Mouse (Mus musculus): Measurements from ENCODE around the gene Gm21411. TPM values are rescaled to one million over a fixed set of nuclear protein-coding genes. Genes with fewer than 3 reads are reported as not detected.
"Not testable (repeated sequence)": the region's sequence is repeated elsewhere in the genome, so short reads cannot be mapped to it uniquely, and the experiment has no call there.

Gm21411 gene
- 0.34 TPM in 1 of 2 replicates, not detected in the other for polyA plus RNA-seq (2014; fragmentation: Nextera tagmentation; extraction: Ambion mirVana)

DNA sequence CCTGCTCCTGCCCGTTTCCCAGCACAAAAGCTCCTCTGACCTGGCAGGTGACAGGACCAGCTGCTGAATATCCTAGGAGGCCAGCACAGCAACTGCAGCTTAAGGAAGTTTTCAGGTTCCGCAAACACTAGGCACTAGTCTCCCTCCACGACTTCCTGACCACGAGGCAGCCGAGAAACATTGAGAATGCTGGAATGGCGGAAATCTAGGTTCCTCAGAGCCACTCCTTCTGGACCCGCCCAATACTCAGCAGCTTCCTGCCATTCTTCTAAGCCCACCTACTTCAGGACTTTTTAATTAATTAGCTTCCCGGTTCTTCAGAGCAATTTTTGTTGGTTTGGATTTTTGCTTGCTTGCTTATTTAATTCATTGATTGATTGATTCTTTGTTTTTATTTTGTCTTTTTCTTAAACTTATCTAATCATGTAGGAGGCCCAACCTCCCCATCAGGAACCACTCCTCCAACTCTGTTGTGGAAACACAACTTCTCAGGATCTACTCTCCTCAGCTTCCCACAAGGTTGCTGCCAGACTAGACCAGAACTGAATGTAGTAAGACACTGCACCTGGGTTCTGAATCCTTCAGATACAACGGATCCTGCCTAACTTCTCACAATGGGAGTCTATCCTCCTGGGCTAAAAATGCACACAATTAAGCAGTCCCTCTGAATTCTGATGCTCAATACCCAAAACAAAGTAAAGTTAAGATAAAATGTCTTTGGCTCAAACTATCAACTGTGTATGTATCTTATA is at the start of gene Gm21411:
TSS of gene Gm21411 (minus strand) at position 205 of the 752 bp plus-strand sequence.
- DNase-seq (ENCODE audit: low spot score); ATAC-seq (replicated peaks; ENCODE audit: low FRiP score); H3K27ac ChIP-seq (ENCODE audit: low read depth, low read length); H3K27me3 ChIP-seq (replicated peaks; ENCODE audit: control insufficient read depth, insufficient read depth, low read length); H3K4me1 ChIP-seq (replicated peaks; ENCODE audit: control insufficient read depth, insufficient read depth, low read length); H3K36me3 ChIP-seq (ENCODE audit: control insufficient read depth, insufficient read depth, low read length); H3K4me3 ChIP-seq (ENCODE audit: low read depth, low read length); H3K9ac ChIP-seq (ENCODE audit: low read depth, low read length); H3K4me2 ChIP-seq; H3K9me3 ChIP-seq (ENCODE audit: control insufficient read depth, low read length): not testable (repeated sequence)
- WGBS, result 63% methylated on average over 9 of the region's 9 CpGs

DNA sequence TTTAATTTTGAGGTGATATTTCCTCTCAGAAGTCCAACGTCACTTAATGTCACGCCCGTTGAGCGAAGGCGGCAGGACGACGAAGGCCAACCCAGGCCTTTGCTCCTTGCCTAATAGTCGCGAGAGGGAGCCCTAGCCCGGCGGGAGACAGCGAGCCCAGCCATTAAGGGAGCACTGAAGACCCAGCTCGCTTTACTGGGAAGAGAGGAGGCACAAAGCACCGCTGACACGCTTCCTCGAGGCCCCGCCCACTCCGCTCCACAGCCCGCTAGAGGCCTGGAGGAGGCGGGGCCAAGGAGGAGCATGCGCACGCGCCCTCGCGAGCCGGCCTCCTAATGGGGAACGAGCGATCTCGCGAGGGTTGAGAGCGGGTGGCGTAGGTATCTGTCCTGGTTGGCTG is 32.3 kb upstream of the Gm21411 start:
- H3K27ac ChIP-seq (ENCODE audit: low read depth, low read length); H3K4me3 ChIP-seq (ENCODE audit: low read depth, low read length); H3K9ac ChIP-seq (ENCODE audit: low read depth, low read length); H3K4me1 ChIP-seq (replicated peaks; ENCODE audit: control insufficient read depth, insufficient read depth, low read length); H3K36me3 ChIP-seq (ENCODE audit: control insufficient read depth, insufficient read depth, low read length); H3K27me3 ChIP-seq (replicated peaks; ENCODE audit: control insufficient read depth, insufficient read depth, low read length); H3K4me2 ChIP-seq; ATAC-seq (replicated peaks; ENCODE audit: low FRiP score); H3K9me3 ChIP-seq (ENCODE audit: control insufficient read depth, low read length); DNase-seq (ENCODE audit: low spot score): not testable (repeated sequence)
- 55% methylated on average over 32 of the region's 32 CpGs for WGBS

DNA sequence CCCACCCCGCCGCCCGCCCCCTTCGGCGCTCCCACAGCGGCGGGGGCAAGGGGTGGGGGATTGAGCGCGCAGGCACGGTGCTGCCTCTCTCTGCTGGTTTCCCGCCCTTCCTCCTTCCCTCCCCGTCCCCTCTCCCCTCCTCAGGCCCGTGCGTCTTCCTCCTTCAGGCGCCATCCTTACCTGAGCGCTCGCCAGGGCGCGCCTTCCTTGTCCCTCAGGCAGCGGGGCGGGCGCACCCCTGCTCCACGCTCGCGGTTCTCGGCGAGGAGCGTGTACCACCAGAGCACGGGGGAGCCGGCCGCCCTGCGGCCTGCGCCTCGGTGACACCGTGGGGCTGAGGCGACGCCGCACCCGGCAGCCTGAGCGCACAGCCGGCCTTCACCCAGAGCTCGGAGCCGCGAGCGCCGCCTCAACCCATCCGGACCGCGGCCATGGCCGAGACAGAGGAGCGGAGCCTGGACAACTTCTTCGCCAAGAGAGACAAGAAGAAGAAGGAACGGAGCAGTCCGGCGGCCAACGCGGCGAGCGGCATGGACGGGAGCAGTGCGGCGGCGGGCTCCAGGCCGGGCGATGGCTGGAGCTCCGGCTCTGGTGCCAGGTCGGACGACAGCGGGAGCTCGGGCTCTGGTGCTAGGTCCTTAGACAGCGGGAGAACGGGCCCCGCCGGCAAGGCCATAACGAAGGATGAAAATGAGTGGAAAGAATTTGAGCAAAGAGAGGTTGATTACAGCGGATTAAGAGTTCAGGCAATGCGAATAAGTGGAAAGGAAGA is 23.1 kb upstream of the Gm21411 start:
- ATAC-seq (replicated peaks; ENCODE audit: low FRiP score) (peak; percentile 54), DNase-seq (ENCODE audit: low spot score) (no peak)
- Histone ChIP-seq H3K4me2 (peak overlapping the region; percentile 61), H3K9ac (ENCODE audit: low read depth, low read length) (no peak overlapping the region), H3K4me1 (replicated peaks; ENCODE audit: control insufficient read depth, insufficient read depth, low read length) (no peaks in the 10 kb centered on the region), H3K36me3 (ENCODE audit: control insufficient read depth, insufficient read depth, low read length) (no peaks in the 10 kb centered on the region), H3K27ac (ENCODE audit: low read depth, low read length) (no peak overlapping the region), H3K4me3 (ENCODE audit: low read depth, low read length) (peak overlapping the region; percentile 36), H3K9me3 (ENCODE audit: control insufficient read depth, low read length) (peaks cover 11% of the 10 kb centered on the region; the same call in 1 of the 2 replicates), H3K27me3 (replicated peaks; ENCODE audit: control insufficient read depth, insufficient read depth, low read length) (peaks cover 8% of the 10 kb centered on the region; the same call in 1 of the 2 replicates)
- WGBS, result 8% methylated on average over 76 of the region's 77 CpGs

DNA sequence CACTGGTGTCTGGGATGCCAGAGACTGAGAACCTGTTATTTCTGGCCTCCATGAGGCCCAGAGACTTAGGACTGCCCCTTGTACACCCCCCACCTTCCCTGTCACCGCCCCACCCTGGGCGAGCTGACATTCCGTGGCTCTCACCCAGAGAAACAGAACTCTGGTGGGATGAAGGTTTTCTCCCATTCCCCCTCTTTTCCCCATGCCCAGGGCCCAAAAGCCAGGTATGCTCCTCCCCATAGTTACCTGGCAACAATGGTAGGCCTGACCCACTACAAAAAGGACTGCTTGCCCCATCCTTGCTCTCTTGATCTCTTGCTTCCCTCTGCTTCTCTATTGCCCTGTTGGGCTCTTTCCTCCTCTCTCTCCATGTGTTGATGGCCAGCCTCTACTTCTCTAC is 5.8 kb upstream of the Gm21411 start:
- 85% methylated on average over 3 of the region's 3 CpGs for WGBS
- ATAC-seq (replicated peaks; ENCODE audit: low FRiP score), result no peak
- Histone ChIP-seq H3K9ac (ENCODE audit: low read depth, low read length) (no peak overlapping the region), H3K27me3 (replicated peaks; ENCODE audit: control insufficient read depth, insufficient read depth, low read length) (no peaks in the 10 kb centered on the region), H3K4me1 (replicated peaks; ENCODE audit: control insufficient read depth, insufficient read depth, low read length) (no peaks in the 10 kb centered on the region), H3K4me2 (no peak overlapping the region), H3K4me3 (ENCODE audit: low read depth, low read length) (no peak overlapping the region), H3K36me3 (ENCODE audit: control insufficient read depth, insufficient read depth, low read length) (no peaks in the 10 kb centered on the region), H3K27ac (ENCODE audit: low read depth, low read length) (no peak overlapping the region), H3K9me3 (ENCODE audit: control insufficient read depth, low read length) (no peaks in the 10 kb centered on the region)
- DNase-seq (ENCODE audit: low spot score), result no peak

DNA sequence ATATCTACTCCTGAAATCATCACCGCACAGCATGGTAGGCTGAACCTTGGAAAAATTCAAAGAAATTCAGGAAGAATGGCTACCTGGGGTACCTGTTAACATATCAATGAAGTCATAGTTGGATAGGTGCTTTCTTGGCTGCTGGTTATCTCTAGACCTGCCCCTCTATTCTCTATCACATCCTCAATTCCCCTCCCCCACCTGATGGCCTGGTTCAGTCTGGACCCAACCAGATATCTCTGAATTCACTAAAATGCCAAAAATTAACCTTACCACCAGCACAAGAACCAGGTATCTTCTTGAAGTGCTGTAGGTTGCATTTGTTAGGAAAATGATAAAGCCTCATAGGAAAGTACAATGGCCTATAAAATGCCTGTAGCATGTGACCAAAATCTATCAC is 1.3 kb downstream of the Gm21411 start:
- not testable (repeated sequence) for H3K4me1 ChIP-seq (replicated peaks; ENCODE audit: control insufficient read depth, insufficient read depth, low read length); H3K9me3 ChIP-seq (ENCODE audit: control insufficient read depth, low read length); H3K27ac ChIP-seq (ENCODE audit: low read depth, low read length); H3K4me3 ChIP-seq (ENCODE audit: low read depth, low read length); H3K4me2 ChIP-seq; DNase-seq (ENCODE audit: low spot score); H3K27me3 ChIP-seq (replicated peaks; ENCODE audit: control insufficient read depth, insufficient read depth, low read length); H3K36me3 ChIP-seq (ENCODE audit: control insufficient read depth, insufficient read depth, low read length); H3K9ac ChIP-seq (ENCODE audit: low read depth, low read length); ATAC-seq (replicated peaks; ENCODE audit: low FRiP score)
- WGBS, result 89% methylated on average over 1 of the region's 1 CpGs

DNA sequence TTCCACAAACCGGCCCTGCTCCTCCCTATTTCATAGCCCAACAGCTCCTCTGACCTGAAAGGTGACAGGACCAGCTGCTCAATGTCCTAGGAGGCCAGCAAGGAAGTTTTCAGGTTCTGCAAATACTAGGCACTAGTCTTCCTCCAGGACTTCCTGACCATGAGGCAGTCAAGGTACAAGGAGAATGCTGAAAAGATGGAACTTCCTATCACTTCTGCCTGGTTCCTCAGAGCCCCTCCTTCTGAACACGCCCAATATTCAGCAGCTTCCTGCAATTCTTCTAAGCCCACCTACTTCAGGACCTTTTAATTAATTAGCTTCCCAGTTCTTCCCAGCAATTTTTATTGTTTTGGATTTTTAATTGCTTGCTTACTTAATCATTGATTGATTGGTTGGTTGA is 4.6 kb downstream of the Gm21411 start:
- not testable (repeated sequence) for H3K4me3 ChIP-seq (ENCODE audit: low read depth, low read length); H3K27me3 ChIP-seq (replicated peaks; ENCODE audit: control insufficient read depth, insufficient read depth, low read length); DNase-seq (ENCODE audit: low spot score); H3K4me2 ChIP-seq; H3K36me3 ChIP-seq (ENCODE audit: control insufficient read depth, insufficient read depth, low read length); H3K4me1 ChIP-seq (replicated peaks; ENCODE audit: control insufficient read depth, insufficient read depth, low read length); ATAC-seq (replicated peaks; ENCODE audit: low FRiP score); H3K9me3 ChIP-seq (ENCODE audit: control insufficient read depth, low read length); H3K27ac ChIP-seq (ENCODE audit: low read depth, low read length); H3K9ac ChIP-seq (ENCODE audit: low read depth, low read length)
- WGBS, result 74% methylated on average over 2 of the region's 2 CpGs

DNA sequence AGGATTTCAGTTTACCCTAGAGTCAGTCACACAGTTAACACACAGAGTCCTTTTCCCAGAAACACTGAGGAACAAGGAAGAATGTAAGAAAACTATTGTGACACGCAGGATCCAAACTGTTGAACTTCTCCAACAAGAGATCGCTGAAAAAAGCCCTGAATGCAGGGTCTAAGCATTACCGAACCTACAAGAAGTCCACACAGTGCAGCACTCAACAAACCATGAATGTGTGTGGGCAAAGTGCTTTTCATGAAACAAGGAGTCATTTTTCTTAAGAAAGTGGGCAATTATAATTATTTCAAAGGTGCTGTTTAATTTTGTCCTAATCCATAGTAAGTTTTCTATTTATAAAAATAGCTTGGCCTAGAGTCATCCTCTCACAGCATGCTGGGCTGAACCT is 6.3 kb downstream of the Gm21411 start:
- not testable (repeated sequence) for H3K4me2 ChIP-seq; DNase-seq (ENCODE audit: low spot score); ATAC-seq (replicated peaks; ENCODE audit: low FRiP score); H3K36me3 ChIP-seq (ENCODE audit: control insufficient read depth, insufficient read depth, low read length); H3K4me3 ChIP-seq (ENCODE audit: low read depth, low read length); H3K27ac ChIP-seq (ENCODE audit: low read depth, low read length); H3K4me1 ChIP-seq (replicated peaks; ENCODE audit: control insufficient read depth, insufficient read depth, low read length); H3K27me3 ChIP-seq (replicated peaks; ENCODE audit: control insufficient read depth, insufficient read depth, low read length); H3K9me3 ChIP-seq (ENCODE audit: control insufficient read depth, low read length); H3K9ac ChIP-seq (ENCODE audit: low read depth, low read length)
- WGBS, result 61% methylated on average over 3 of the region's 3 CpGs
